Mouse (Mus musculus) erythroblast, embryonic 14.5 days (primary cell): ENCODE measurements around the gene Car8.

ENCODE experiments used
- GATA1 ChIP-seq: IDR thresholded peaks from 2 replicates; pipeline ENCODE4 v1.6.1; 2012; ENCODE audit warnings: low read length, inconsistent platforms, mixed read lengths
- TAL1 ChIP-seq: IDR thresholded peaks from 3 replicates; pipeline ENCODE4 v1.6.1; 2012; ENCODE audit warnings: low read length, inconsistent platforms, mixed read lengths

DNA sequence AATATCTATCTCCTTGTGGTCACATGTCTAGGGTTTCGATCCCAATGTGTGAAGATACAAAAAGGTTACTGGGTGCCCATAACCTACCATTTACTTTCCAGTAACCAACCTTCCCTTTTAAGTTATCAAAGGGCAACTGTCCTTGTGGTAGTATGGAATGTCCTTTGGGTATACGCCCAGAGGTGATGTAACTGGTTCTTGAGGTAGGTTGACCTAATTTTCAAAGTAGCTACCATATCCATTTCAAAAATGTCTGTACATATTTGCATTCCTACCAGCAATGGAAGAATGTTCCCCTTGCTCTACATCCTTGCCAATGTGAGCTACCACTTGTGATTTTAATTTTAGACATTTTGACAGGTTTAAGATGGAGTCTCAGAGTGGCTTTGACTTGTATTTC is 106.8 kb downstream of the Car8 start:
- TF ChIP-seq TAL1 (no peak), GATA1 (no peak)
